Mouse (Mus musculus): ENCODE measurements at regions not wholly inside any gene's neighbourhood (a gene's known extent, or its start where the extent isn't known, plus 50 kb on each side); places are given as distances from the start of the nearest gene placed in this dataset.

DNA sequence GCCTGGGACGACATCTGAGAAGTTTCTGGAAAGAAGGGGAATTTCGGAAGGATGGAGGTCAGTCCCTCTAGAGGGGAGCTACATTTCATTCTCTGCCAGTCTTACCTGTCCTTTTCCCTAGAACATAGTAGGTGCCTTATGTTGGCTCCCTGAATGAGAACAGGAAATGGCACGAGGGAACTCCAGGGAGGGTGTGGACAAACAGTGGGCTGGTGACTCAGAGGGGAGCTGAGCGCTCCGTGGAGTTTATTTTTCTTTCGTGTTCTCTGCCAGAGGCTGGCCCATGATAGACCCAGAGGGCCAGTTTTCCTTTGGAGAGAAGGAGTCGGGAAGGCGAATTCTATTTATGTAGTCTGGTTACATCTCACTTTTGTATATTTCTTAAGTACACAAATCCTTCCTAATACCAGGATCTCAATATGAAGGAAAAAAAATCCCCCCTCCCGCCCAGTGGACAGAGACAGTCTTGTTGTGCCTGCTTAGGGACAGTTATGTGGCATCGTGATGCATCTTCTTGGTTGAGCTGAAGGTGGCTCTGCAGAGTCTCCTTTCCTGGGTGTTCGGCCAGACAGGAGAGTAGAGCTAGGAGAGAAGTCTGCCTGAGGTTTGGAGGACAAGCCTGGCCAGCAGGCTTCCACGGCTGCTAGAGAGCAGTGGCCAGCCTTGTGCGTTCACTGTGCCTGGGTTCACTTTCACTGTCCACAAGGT is 84.3 kb upstream of the Rbpj start:
- TF ChIP-seq CTCF (IDR thresholded peaks at IDR 0.05; ENCODE audit: low read depth), result no peak
- TF ChIP-seq EP300 (IDR thresholded peaks at IDR 0.05; ENCODE audit: low read depth), result no peak
